Mouse (Mus musculus) neural tube, embryonic 13.5 days (tissue): ENCODE data around the gene Exoc4. TPM values are rescaled to one million over a fixed set of nuclear protein-coding genes. Genes with fewer than 3 reads are reported as not detected.

Source experiments
- polyA plus RNA-seq: library from polyadenylated mRNA; unstranded; fragments of >200 nt; fragmentation: Nextera tagmentation; extraction: Ambion mirVana; gene quantifications from 2 replicates; pipeline ENCODE4 v1.2.1, GENCODE M21; 2015

Gene Exoc4
- polyA plus RNA-seq, 1 experiment from 2014 or later = 41.6 TPM

Other genes with a start within 250 kb of the Exoc4 start
- 112 and 118 TPM in 2 replicates for gene Chchd3, start 188.8 kb upstream of the Exoc4 start, polyA plus RNA-seq